Mouse (Mus musculus) MEL (cell line): ENCODE measurements around the gene Ptk7. TPM values are rescaled to one million over a fixed set of nuclear protein-coding genes. Genes with fewer than 3 reads are reported as not detected.

Source experiments
- DNase-seq: peaks from one replicate; pipeline ENCODE4 v3.0.0; 2011; ENCODE audit warnings: low read depth, low spot score
- H3K27ac ChIP-seq: 2 replicates; pipeline ENCODE4 v1.5.1; 2012; ENCODE audit warnings: low read depth, mild to moderate bottlenecking, control low read depth, low read length, moderate library complexity; ENCODE audit not compliant: control insufficient read depth
- H3K27me3 ChIP-seq, 2 experiments: fragments of 150-350 bp in 1 of 2; sonication (generic) in 1 of 2; 2 replicates each; pipeline ENCODE4 v1.6.1; 2012; ENCODE audit warnings: low read length in 2 of 2, mild to moderate bottlenecking in 2 of 2, improper control_type of control experiment in 1 of 2, moderate library complexity in 1 of 2; ENCODE audit not compliant: insufficient read depth in 2 of 2, control insufficient read depth in 1 of 2
- H3K36me3 ChIP-seq, 2 experiments: 2 replicates each; pipeline ENCODE4 v1.6.1; 2012 to 2014; ENCODE audit warnings: low read length in 2 of 2, improper control_type of control experiment in 1 of 2, inconsistent platforms in 1 of 2, mild to moderate bottlenecking in 1 of 2; ENCODE audit not compliant: insufficient read depth in 2 of 2, control insufficient read depth in 1 of 2
- H3K4me1 ChIP-seq, 2 experiments: fragments of 150-350 bp in 1 of 2; sonication (generic) in 1 of 2; 2 replicates each; pipeline ENCODE4 v1.6.1; 2012; ENCODE audit warnings: low read length in 2 of 2, improper control_type of control experiment in 1 of 2, mild to moderate bottlenecking in 1 of 2; ENCODE audit not compliant: insufficient read depth in 2 of 2, control insufficient read depth in 1 of 2
- H3K4me3 ChIP-seq, 2 experiments: fragments of 150-350 bp in 1 of 2; sonication (generic) in 1 of 2; 2 replicates each; pipeline ENCODE4 v1.5.1; 2012; ENCODE audit warnings: low read depth in 2 of 2, low read length in 2 of 2, mild to moderate bottlenecking in 2 of 2, moderate library complexity in 2 of 2, control low read depth in 1 of 2, improper control_type of control experiment in 1 of 2; ENCODE audit not compliant: control insufficient read depth in 1 of 2, insufficient read depth in 1 of 2
- H3K79me2 ChIP-seq: 2 replicates; pipeline ENCODE4 v1.6.1; 2012; ENCODE audit warnings: mild to moderate bottlenecking, low read length, moderate library complexity; ENCODE audit not compliant: control insufficient read depth, poor library complexity, insufficient read depth
- H3K9ac ChIP-seq: 2 replicates; pipeline ENCODE4 v1.6.1; 2012; ENCODE audit warnings: low read depth, mild to moderate bottlenecking, control low read depth, low read length, moderate library complexity; ENCODE audit not compliant: control insufficient read depth, poor library complexity, severe bottlenecking
- H3K9me3 ChIP-seq: fragments of 150-350 bp; sonication (generic); replicated peaks from 2 replicates; pipeline ENCODE4 v1.6.1; 2012; ENCODE audit warnings: mild to moderate bottlenecking, low read length, improper control_type of control experiment, moderate library complexity; ENCODE audit not compliant: insufficient read depth
- BHLHE40 ChIP-seq: IDR thresholded peaks from 2 replicates; pipeline ENCODE4 v1.6.1; 2012; ENCODE audit warnings: low read depth, mild to moderate bottlenecking, inconsistent platforms, low read length, improper control_type of control experiment, borderline replicate concordance
- E2F4 ChIP-seq: IDR thresholded peaks from 2 replicates; pipeline ENCODE4 v1.6.1; 2011; ENCODE audit warnings: low read depth, low read length, improper control_type of control experiment, borderline replicate concordance
- ELF1 ChIP-seq: IDR thresholded peaks from 2 replicates; pipeline ENCODE4 v1.6.1; 2014; ENCODE audit warnings: low read depth, mild to moderate bottlenecking, inconsistent platforms, low read length, improper control_type of control experiment, moderate library complexity
- EP300 ChIP-seq, 2 experiments: IDR thresholded peaks; 2 replicates each; pipeline ENCODE4 v1.6.1; 2011; ENCODE audit warnings: improper control_type of control experiment in 2 of 2, low read length in 2 of 2, low read depth in 1 of 2, mild to moderate bottlenecking in 1 of 2
- ETS1 ChIP-seq: IDR thresholded peaks from 2 replicates; pipeline ENCODE4 v1.6.1; 2012; ENCODE audit warnings: low read depth, mild to moderate bottlenecking, inconsistent platforms, low read length, improper control_type of control experiment, moderate library complexity
- GABPA ChIP-seq: IDR thresholded peaks from 2 replicates; pipeline ENCODE4 v1.6.1; 2012; ENCODE audit warnings: low read depth, mild to moderate bottlenecking, inconsistent platforms, low read length, improper control_type of control experiment, moderate library complexity
- GATA1 ChIP-seq: IDR thresholded peaks from 2 replicates; pipeline ENCODE4 v1.6.1; 2011; ENCODE audit warnings: low read depth, low read length, improper control_type of control experiment
- HCFC1 ChIP-seq: IDR thresholded peaks from 2 replicates; pipeline ENCODE4 v1.6.1; 2012; ENCODE audit warnings: low read depth, mild to moderate bottlenecking, inconsistent platforms, low read length, improper control_type of control experiment, moderate library complexity
- JUND ChIP-seq: IDR thresholded peaks from 2 replicates; pipeline ENCODE4 v1.6.1; 2011; ENCODE audit warnings: low read depth, mild to moderate bottlenecking, improper control_type of control experiment, low read length
- MAFK ChIP-seq: IDR thresholded peaks from 2 replicates; pipeline ENCODE4 v1.6.1; 2011; ENCODE audit warnings: low read depth, mild to moderate bottlenecking, low read length, improper control_type of control experiment, borderline replicate concordance
- MAZ ChIP-seq: IDR thresholded peaks from 2 replicates; pipeline ENCODE4 v1.6.1; 2012; ENCODE audit warnings: low read depth, mild to moderate bottlenecking, inconsistent platforms, low read length, improper control_type of control experiment
- MEF2A ChIP-seq: IDR thresholded peaks from 2 replicates; pipeline ENCODE4 v1.6.1; 2014; ENCODE audit warnings: low read depth, mild to moderate bottlenecking, inconsistent platforms, low read length, improper control_type of control experiment; ENCODE audit not compliant: poor library complexity, insufficient replicate concordance, severe bottlenecking; ENCODE audit errors: extremely low read depth
- MYB ChIP-seq: IDR thresholded peaks from 2 replicates; pipeline ENCODE4 v1.6.1; 2011; ENCODE audit warnings: mild to moderate bottlenecking, low read depth, low read length, improper control_type of control experiment
- MYC ChIP-seq: IDR thresholded peaks from 2 replicates; pipeline ENCODE4 v1.6.1; 2011; ENCODE audit warnings: low read depth, mild to moderate bottlenecking, low read length, improper control_type of control experiment, moderate library complexity
- NRF1 ChIP-seq: IDR thresholded peaks from 2 replicates; pipeline ENCODE4 v1.6.1; 2014; ENCODE audit warnings: low read depth, mild to moderate bottlenecking, inconsistent platforms, low read length, improper control_type of control experiment, moderate library complexity; ENCODE audit not compliant: poor library complexity, insufficient read depth, severe bottlenecking
- POLR2A ChIP-seq, 2 experiments: IDR thresholded peaks; 2 replicates each; pipeline ENCODE4 v1.6.1; 2011 to 2012; ENCODE audit warnings: low read length in 2 of 2, mild to moderate bottlenecking in 2 of 2, control low read depth in 1 of 2, improper control_type of control experiment in 1 of 2, low read depth in 1 of 2, moderate library complexity in 1 of 2; ENCODE audit not compliant: control insufficient read depth in 1 of 2, insufficient read depth in 1 of 2, poor library complexity in 1 of 2
- RCOR1 ChIP-seq: IDR thresholded peaks from 2 replicates; pipeline ENCODE4 v1.6.1; 2012; ENCODE audit warnings: low read depth, mild to moderate bottlenecking, inconsistent platforms, low read length, improper control_type of control experiment
- SIN3A ChIP-seq: IDR thresholded peaks from 2 replicates; pipeline ENCODE4 v1.6.1; 2012; ENCODE audit warnings: low read length, improper control_type of control experiment, inconsistent platforms
- SMC3 ChIP-seq: IDR thresholded peaks from 2 replicates; pipeline ENCODE4 v1.6.1; 2011; ENCODE audit warnings: low read depth, low read length, improper control_type of control experiment
- TBP ChIP-seq: IDR thresholded peaks from 2 replicates; pipeline ENCODE4 v1.8.0; 2011; ENCODE audit warnings: low read depth, low read length, improper control_type of control experiment
- TCF12 ChIP-seq: IDR thresholded peaks from 2 replicates; pipeline ENCODE4 v1.6.1; 2014; ENCODE audit warnings: low read depth, mild to moderate bottlenecking, inconsistent platforms, low read length, improper control_type of control experiment, moderate library complexity
- USF1 ChIP-seq: IDR thresholded peaks from 2 replicates; pipeline ENCODE4 v1.6.1; 2014; ENCODE audit warnings: low read depth, mild to moderate bottlenecking, inconsistent platforms, low read length, improper control_type of control experiment, moderate library complexity
- ZC3H11A ChIP-seq: IDR thresholded peaks from 2 replicates; pipeline ENCODE4 v1.6.1; 2012; ENCODE audit warnings: low read depth, mild to moderate bottlenecking, inconsistent platforms, low read length, improper control_type of control experiment
- ZKSCAN1 ChIP-seq: IDR thresholded peaks from 2 replicates; pipeline ENCODE4 v1.6.1; 2012; ENCODE audit warnings: low read depth, mild to moderate bottlenecking, inconsistent platforms, low read length, improper control_type of control experiment, moderate library complexity
- ZMIZ1 ChIP-seq: IDR thresholded peaks from 2 replicates; pipeline ENCODE4 v1.6.1; 2012; ENCODE audit warnings: low read depth, mild to moderate bottlenecking, inconsistent platforms, low read length, improper control_type of control experiment, moderate library complexity
- polyA plus RNA-seq, 2 experiments: library from polyadenylated mRNA; stranded (reverse) in 1 of 2; unstranded in 1 of 2; fragments of >175 nt in 1 of 2; fragments of >200 nt in 1 of 2; gene quantifications; 2 replicates each; pipeline versions ENCODE4 v1.2.1 to v1.2.4; 2012; ENCODE audit warnings: low replicate concordance in 2 of 2, low read depth in 1 of 2; ENCODE audit not compliant: insufficient read length in 2 of 2, insufficient read depth in 1 of 2, missing spikeins in 1 of 2
- total RNA-seq: library from RNA; depleted of rRNA; stranded (reverse); fragments of 300-350 nt; gene quantifications from 2 replicates; pipeline ENCODE4 v1.2.3, GENCODE M21; 2012

Ptk7 gene
- total and polyA plus RNA-seq, 3 experiments, result 0.04 to 0.10 TPM; not detected in 1

DNA sequence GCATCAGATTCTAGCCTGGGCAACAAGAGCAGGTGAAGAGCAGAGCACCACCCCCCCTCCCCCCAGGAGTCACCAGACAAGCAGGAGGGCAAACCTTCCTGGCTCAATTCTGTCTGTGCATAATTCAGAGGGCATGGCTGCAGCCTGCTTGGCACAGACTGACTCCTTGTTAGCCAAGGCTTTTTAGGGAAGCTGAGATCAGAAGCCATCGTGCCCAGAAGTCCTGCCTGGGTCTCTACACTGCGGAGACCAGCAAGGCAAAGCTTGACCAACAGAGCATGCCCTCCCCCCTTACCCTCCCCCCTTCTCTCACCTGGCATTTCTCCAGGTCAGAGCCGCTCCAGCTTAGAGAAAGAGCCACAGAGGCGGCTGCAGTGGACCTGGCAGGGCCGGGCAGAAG lies 33.4 kb upstream of the Ptk7 start (continued):
- TF ChIP-seq EP300 (IDR thresholded peaks at IDR 0.05; ENCODE audit: low read depth in 1 of 2, low read length in 2 of 2), result no peak
- no peak for TF ChIP-seq ZMIZ1
- TF ChIP-seq ZKSCAN1, result no peak

GRCm38 (mm10) chr17:46661981-46662380 lies 32.7 kb upstream of the Ptk7 start:
- H3K9me3 ChIP-seq, result no peaks in the 10 kb centered on the region
- no peak overlapping the region for H3K27ac ChIP-seq
- H3K4me1 ChIP-seq, result no peaks in the 10 kb centered on the region
- no peak overlapping the region for H3K4me3 ChIP-seq
- no peaks in the 10 kb centered on the region for H3K79me2 ChIP-seq
- no peak overlapping the region for H3K9ac ChIP-seq
- no peaks in the 10 kb centered on the region; a peak in 1 of 4 replicates for H3K36me3 ChIP-seq
- H3K27me3 ChIP-seq, result no peaks in the 10 kb centered on the region
- TF ChIP-seq MEF2A, result no peak
- no peak for TF ChIP-seq GABPA
- TF ChIP-seq ELF1, result no peak
- no peak for TF ChIP-seq GATA1
- TF ChIP-seq ZMIZ1, result no peak
- TF ChIP-seq TCF12, result no peak
- TF ChIP-seq MYB, result no peak
- TF ChIP-seq POLR2A (IDR thresholded peaks at IDR 0.05; ENCODE audit: control insufficient read depth in 1 of 2, insufficient read depth in 1 of 2, low read depth in 1 of 2, low read length in 2 of 2, poor library complexity in 1 of 2), result no peak
- TF ChIP-seq MAZ, result no peak
- TF ChIP-seq SMC3, result no peak
- no peak for TF ChIP-seq ETS1
- TF ChIP-seq ZKSCAN1, result no peak
- TF ChIP-seq MAFK, result no peak
- TF ChIP-seq BHLHE40, result no peak
- no peak for TF ChIP-seq RCOR1
- TF ChIP-seq EP300 (IDR thresholded peaks at IDR 0.05; ENCODE audit: low read depth in 1 of 2, low read length in 2 of 2), result no peak
- TF ChIP-seq ZC3H11A, result no peak
- TF ChIP-seq HCFC1, result no peak
- no peak for DNase-seq

DNA sequence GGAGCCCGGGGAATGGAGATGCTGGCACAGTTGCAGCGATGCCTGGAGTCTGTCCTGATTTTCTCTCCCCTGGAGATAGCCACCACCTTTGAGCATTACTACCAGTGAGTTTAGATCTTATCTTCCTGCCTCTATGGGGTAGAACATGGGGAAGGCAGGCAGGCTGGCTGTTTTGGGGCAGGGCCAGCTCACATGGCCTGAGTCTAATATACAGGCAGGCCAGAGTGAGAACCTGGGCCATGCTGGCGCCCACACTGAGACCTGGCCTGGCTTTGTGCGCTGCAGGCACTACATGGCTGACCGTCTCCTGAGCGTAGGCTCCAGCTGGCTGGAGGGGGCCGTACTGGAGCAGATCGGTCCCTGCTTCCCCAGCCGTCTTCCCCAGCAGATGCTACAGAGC lies 32.0 kb upstream of the Ptk7 start:
- H3K27ac ChIP-seq, result no peak overlapping the region
- no peaks in the 10 kb centered on the region; a peak in 1 of 4 replicates for H3K36me3 ChIP-seq
- H3K27me3 ChIP-seq, result no peaks in the 10 kb centered on the region
- H3K79me2 ChIP-seq, result no peaks in the 10 kb centered on the region
- no peaks in the 10 kb centered on the region for H3K4me1 ChIP-seq
- DNase-seq, result no peak
- TF ChIP-seq ETS1 (no peak), TCF12 (no peak), E2F4 (no peak), USF1 (no peak), MYC (no peak), POLR2A (IDR thresholded peaks at IDR 0.05; ENCODE audit: control insufficient read depth in 1 of 2, insufficient read depth in 1 of 2, low read depth in 1 of 2, low read length in 2 of 2, poor library complexity in 1 of 2) (no peak), SMC3 (no peak), TBP (no peak), JUND (no peak), BHLHE40 (no peak), RCOR1 (no peak), SIN3A (no peak), NRF1 (no peak)
- no peaks in the 10 kb centered on the region for H3K9me3 ChIP-seq
- no peak overlapping the region for H3K4me3 ChIP-seq
- no peak overlapping the region for H3K9ac ChIP-seq
